Comparison of ENCODE assay signal across 9 mouse cellular contexts in genomic region chr16:70568341-70569265, GRCm38 (mm10).
DNase-seq lines count a peak whose midpoint lies in the region; ATAC-seq lines count a peak whose summit lies in the region.
"Had no signal": no experiment of that assay in that cellular context is flagged by ENCODE, and none has a peak within 500 bp of the region (broad histone marks: within the 10 kb centered on the region; RNA-seq: fewer than 3 reads in every experiment).

No protein-coding gene starts in this region.

- peak; percentile 16 for DNase-seq in urinary bladder, postnatal 14 days (ENCODE audit: low spot score)
- no peak for DNase-seq in urinary bladder, postnatal 4 days (ENCODE audit: low spot score in 2 of 2)
- DNase-seq in cerebellum, adult 9-11 months: peak; percentile 7
- DNase-seq in frontal cortex, postnatal 36 days (ENCODE audit: low spot score in 2 of 2): peak; percentile 42 to 85
- no peak for DNase-seq in liver, embryonic 11.5 days (ENCODE audit: low spot score)
- DNase-seq in gastrocnemius, adult 8-10 months (ENCODE audit: low spot score in 2 of 2): no peak

- peak; percentile 64; the same call in 1 of the 2 replicates for ATAC-seq in kidney, embryonic 15.5 days (replicated peaks; ENCODE audit: low FRiP score)
- peak; percentile 26; the same call in 1 of the 2 replicates for ATAC-seq in liver, embryonic 11.5 days (replicated peaks; ENCODE audit: low FRiP score)
- peak; percentile 44; the same call in 1 of the 2 replicates for ATAC-seq in neutrophil, adult 5-6 weeks (ENCODE audit: extremely low read depth, insufficient number of reproducible peaks, low FRiP score, poor library complexity, severe bottlenecking)

- no peak overlapping the region for H3K27ac ChIP-seq in kidney, embryonic 15.5 days
- no peak overlapping the region for H3K27ac ChIP-seq in liver, embryonic 11.5 days (ENCODE audit: low read depth, low read length)

- no peak overlapping the region for H3K4me2 ChIP-seq in kidney, embryonic 15.5 days
- H3K4me2 ChIP-seq in liver, embryonic 11.5 days: no peak overlapping the region

- H3K9ac ChIP-seq in kidney, embryonic 15.5 days: no peak overlapping the region
- H3K9ac ChIP-seq in liver, embryonic 11.5 days (ENCODE audit: low read depth, low read length): no peak overlapping the region

- 57% methylated on average over 23 of the region's 23 CpGs for WGBS in kidney, embryonic 15.5 days
- WGBS in liver, embryonic 11.5 days: 62% methylated on average over 23 of the region's 23 CpGs

- H3K4me1 ChIP-seq in kidney, embryonic 15.5 days: 0 out of 2 replicates have a peak, but pooled peaks cover 2% of the 10 kb centered on the region
- no peaks in the 10 kb centered on the region for H3K4me1 ChIP-seq in liver, embryonic 11.5 days (replicated peaks; ENCODE audit: control insufficient read depth, insufficient read depth, low read length)

- H3K36me3 ChIP-seq in kidney, embryonic 15.5 days: no peaks in the 10 kb centered on the region
- H3K36me3 ChIP-seq in liver, embryonic 11.5 days (ENCODE audit: control insufficient read depth, insufficient read depth, low read length): no peaks in the 10 kb centered on the region

- no peaks in the 10 kb centered on the region for H3K9me3 ChIP-seq in kidney, embryonic 15.5 days (replicated peaks)
- no peaks in the 10 kb centered on the region for H3K9me3 ChIP-seq in liver, embryonic 11.5 days (ENCODE audit: control insufficient read depth, low read length)

- no peak overlapping the region for H3K4me3 ChIP-seq in kidney, embryonic 15.5 days (replicated peaks)
- H3K4me3 ChIP-seq in liver, embryonic 11.5 days (ENCODE audit: low read depth, low read length): no peak overlapping the region
- H3K4me3 ChIP-seq: erythroblast, embryonic 14.5 days had no signal

- no peaks in the 10 kb centered on the region for H3K27me3 ChIP-seq in kidney, embryonic 15.5 days
- no peaks in the 10 kb centered on the region for H3K27me3 ChIP-seq in liver, embryonic 11.5 days (replicated peaks; ENCODE audit: control insufficient read depth, insufficient read depth, low read length)

Comparison
In these comparisons a context has a peak if more than half of its experiments do, and no peak if none do; other contexts are left out.
1. DNase-seq: peak in urinary bladder, postnatal 14 days (single experiment), cerebellum, adult 9-11 months (single experiment) and frontal cortex, postnatal 36 days (2 of 2); none in urinary bladder, postnatal 4 days (0 of 2), liver, embryonic 11.5 days (single experiment) and gastrocnemius, adult 8-10 months (0 of 2).
2. Peak in every context shown above with its lines, with median percentiles within 50 percentile points of each other: ATAC-seq.